Mouse (Mus musculus) heart, embryonic 16.5 days (tissue): ENCODE results near the gene Atp6v0a2. TPM values are rescaled to one million over a fixed set of nuclear protein-coding genes. Genes with fewer than 3 reads are reported as not detected.

ENCODE experiments used
- ATAC-seq: fragments of 200-750 bp; cut with Nextera tagmentation; replicated peaks from 2 replicates; pipeline ENCODE4 v1.8.0; 2017; ENCODE audit warnings: moderate number of reproducible peaks; ENCODE audit not compliant: insufficient read depth, low FRiP score; ENCODE audit errors: extremely low read depth
- H3K27ac ChIP-seq: fragments of 300-500 bp; sonication (generic); 2 replicates; pipeline ENCODE4 v1.5.1; 2014; ENCODE audit warnings: mild to moderate bottlenecking, low read length, control low read depth, moderate library complexity
- H3K27me3 ChIP-seq: fragments of 300-500 bp; sonication (generic); 2 replicates; pipeline ENCODE4 v1.6.1; 2014; ENCODE audit warnings: low read length, mixed read lengths; ENCODE audit not compliant: control insufficient read depth, insufficient read depth
- H3K36me3 ChIP-seq: fragments of 300-500 bp; sonication (generic); 2 replicates; pipeline ENCODE4 v1.6.1; 2014; ENCODE audit not compliant: control insufficient read depth, insufficient read depth
- H3K4me1 ChIP-seq: fragments of 300-500 bp; sonication (generic); 2 replicates; pipeline ENCODE4 v1.6.1; 2014; ENCODE audit warnings: low read length, mixed read lengths; ENCODE audit not compliant: control insufficient read depth, insufficient read depth
- H3K4me2 ChIP-seq: fragments of 300-500 bp; sonication (generic); 2 replicates; pipeline ENCODE4 v1.6.1; 2014; ENCODE audit warnings: low read depth, mild to moderate bottlenecking, control low read depth, low read length
- H3K4me3 ChIP-seq: fragments of 300-500 bp; sonication (generic); 2 replicates; pipeline ENCODE4 v1.5.1; 2014; ENCODE audit warnings: mild to moderate bottlenecking, control low read depth, low read length
- H3K9ac ChIP-seq: fragments of 300-500 bp; sonication (generic); 2 replicates; pipeline ENCODE4 v1.6.1; 2014; ENCODE audit warnings: low read length, control low read depth
- H3K9me3 ChIP-seq: fragments of 300-500 bp; sonication (generic); replicated peaks from 2 replicates; pipeline ENCODE4 v1.6.1; 2016; ENCODE audit warnings: low read length; ENCODE audit not compliant: control insufficient read depth
- WGBS: fragments of 180-500 bp; shearing (Covaris S2); extraction: QIAGEN DNeasy Blood & Tissue Kit; methylation state at CpG from one replicate; pipeline ENCODE4 v1.1.7; 2014; 5-methylcytosine and 5-hydroxymethylcytosine counted together
- polyA plus RNA-seq: library from polyadenylated mRNA; unstranded; fragments of >200 nt; fragmentation: Nextera tagmentation; extraction: Ambion mirVana; gene quantifications from 2 replicates; pipeline ENCODE4 v1.2.1, GENCODE M21; 2015

The Atp6v0a2 gene
- polyA plus RNA-seq, 1 experiment from 2014 or later: 32.3 TPM

- H3K4me2 ChIP-seq: no peak overlapping the region
- H3K9me3 ChIP-seq: no peaks in the 10 kb centered on the region
- H3K27me3 ChIP-seq: no peaks in the 10 kb centered on the region
- H3K9ac ChIP-seq: no peak overlapping the region
- no peak overlapping the region for H3K27ac ChIP-seq
- H3K4me1 ChIP-seq: no peaks in the 10 kb centered on the region
- ATAC-seq: no peak
- 82% methylated on average over 17 of the region's 17 CpGs for WGBS
- H3K36me3 ChIP-seq: no peaks in the 10 kb centered on the region
- H3K4me3 ChIP-seq: no peak overlapping the region
Measured at GRCm38 (mm10) chr5:124605041-124605622, 23.2 kb upstream of the Atp6v0a2 start.

GRCm38 (mm10) chr5:124610965-124611364 lies 17.4 kb upstream of the Atp6v0a2 start:
- no peak overlapping the region for H3K27ac ChIP-seq
- H3K4me3 ChIP-seq: no peak overlapping the region
- no peaks in the 10 kb centered on the region for H3K9me3 ChIP-seq
- H3K27me3 ChIP-seq: no peaks in the 10 kb centered on the region
- no peak for ATAC-seq
- no peak overlapping the region for H3K4me2 ChIP-seq
- H3K36me3 ChIP-seq: peaks cover 3% of the 10 kb centered on the region; the same call in 1 of the 2 replicates
- H3K4me1 ChIP-seq: no peaks in the 10 kb centered on the region
- no peak overlapping the region for H3K9ac ChIP-seq
- WGBS: 74% methylated on average over 10 of the region's 10 CpGs

- no peaks in the 10 kb centered on the region for H3K9me3 ChIP-seq
- H3K4me1 ChIP-seq: no peaks in the 10 kb centered on the region
- WGBS: 74% methylated on average over 11 of the region's 11 CpGs
- peak; percentile 41; the same call in 1 of the 2 replicates for ATAC-seq
- H3K27me3 ChIP-seq: no peaks in the 10 kb centered on the region
- H3K36me3 ChIP-seq: peaks cover 3% of the 10 kb centered on the region; the same call in 1 of the 2 replicates
- no peak overlapping the region for H3K4me2 ChIP-seq
- H3K4me3 ChIP-seq: no peak overlapping the region
- no peak overlapping the region for H3K9ac ChIP-seq
- no peak overlapping the region for H3K27ac ChIP-seq
Measured at GRCm38 (mm10) chr5:124614709-124615108, 13.7 kb upstream of the Atp6v0a2 start.

- H3K9ac ChIP-seq: no peak overlapping the region
- no peaks in the 10 kb centered on the region for H3K27me3 ChIP-seq
- no peaks in the 10 kb centered on the region for H3K9me3 ChIP-seq
- ATAC-seq: no peak
- WGBS: 74% methylated on average over 10 of the region's 10 CpGs
- H3K4me1 ChIP-seq: no peaks in the 10 kb centered on the region
- H3K27ac ChIP-seq: no peak overlapping the region
- no peak overlapping the region for H3K4me3 ChIP-seq
- H3K4me2 ChIP-seq: no peak overlapping the region
- no peaks in the 10 kb centered on the region for H3K36me3 ChIP-seq
Measured at GRCm38 (mm10) chr5:124618711-124619110, 9.7 kb upstream of the Atp6v0a2 start.

GRCm38 (mm10) chr5:124621362-124621761 lies 7.0 kb upstream of the Atp6v0a2 start:
- no peaks in the 10 kb centered on the region for H3K9me3 ChIP-seq
- no peak overlapping the region for H3K9ac ChIP-seq
- no peaks in the 10 kb centered on the region for H3K4me1 ChIP-seq
- H3K4me3 ChIP-seq: no peak overlapping the region
- no peak overlapping the region for H3K4me2 ChIP-seq
- WGBS: 75% methylated on average over 13 of the region's 13 CpGs
- no peaks in the 10 kb centered on the region for H3K27me3 ChIP-seq
- H3K27ac ChIP-seq: no peak overlapping the region
- no peaks in the 10 kb centered on the region for H3K36me3 ChIP-seq
- ATAC-seq: no peak

DNA sequence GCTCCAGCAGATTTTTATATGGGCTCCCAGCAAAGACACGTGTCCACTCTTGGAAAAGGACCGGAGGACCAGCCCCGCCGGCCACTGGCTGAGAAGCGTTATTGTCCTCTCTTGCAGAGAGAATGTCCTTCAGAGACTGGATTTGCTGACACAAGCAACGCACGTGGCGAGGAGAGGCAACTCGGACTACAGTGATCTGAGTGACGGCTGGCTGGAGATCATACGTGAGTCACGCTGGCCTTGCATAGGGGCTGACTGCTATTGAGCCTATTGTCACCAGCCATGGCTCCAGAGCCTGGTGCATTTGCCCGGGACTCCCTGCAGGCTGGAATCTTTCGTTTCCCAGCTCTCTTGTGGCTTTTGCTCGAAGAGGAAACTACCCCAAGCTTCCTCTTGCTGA lies 5.5 kb upstream of the Atp6v0a2 start:
- WGBS: 84% methylated on average over 15 of the region's 15 CpGs
- Histone ChIP-seq H3K4me1 (peaks cover under 1% of the 10 kb centered on the region; the same call in 1 of the 2 replicates), H3K9ac (no peak overlapping the region), H3K36me3 (no peaks in the 10 kb centered on the region), H3K4me2 (no peak overlapping the region), H3K27ac (no peak overlapping the region), H3K9me3 (no peaks in the 10 kb centered on the region), H3K27me3 (no peaks in the 10 kb centered on the region), H3K4me3 (no peak overlapping the region)
- no peak for ATAC-seq

DNA sequence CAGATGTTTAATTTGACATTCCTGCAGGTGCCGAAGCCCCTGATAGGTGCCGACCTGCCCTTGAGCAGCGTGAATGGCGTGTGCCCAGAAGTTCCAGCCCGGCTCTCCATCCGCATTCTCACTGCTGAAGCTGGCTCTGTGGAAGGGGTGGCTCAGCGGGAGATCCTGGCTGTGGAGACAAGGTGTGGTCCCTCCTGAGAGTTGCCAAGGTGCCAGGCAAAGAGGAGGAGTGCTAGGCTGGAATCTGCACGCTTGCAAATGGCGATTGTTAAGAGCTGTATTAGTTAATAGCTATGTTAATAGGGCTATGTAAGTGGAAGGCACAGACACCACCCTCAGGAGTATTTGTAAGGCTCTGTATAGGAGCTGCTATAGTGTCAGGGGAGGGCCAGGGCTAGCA lies 4.1 kb upstream of the Atp6v0a2 start:
- 84% methylated on average over 9 of the region's 9 CpGs for WGBS
- Histone ChIP-seq H3K4me2 (no peak overlapping the region), H3K9me3 (no peaks in the 10 kb centered on the region), H3K27me3 (no peaks in the 10 kb centered on the region), H3K27ac (no peak overlapping the region), H3K4me3 (no peak overlapping the region), H3K9ac (no peak overlapping the region), H3K36me3 (no peaks in the 10 kb centered on the region), H3K4me1 (peaks cover 5% of the 10 kb centered on the region; the same call in 1 of the 2 replicates)
- no peak for ATAC-seq

DNA sequence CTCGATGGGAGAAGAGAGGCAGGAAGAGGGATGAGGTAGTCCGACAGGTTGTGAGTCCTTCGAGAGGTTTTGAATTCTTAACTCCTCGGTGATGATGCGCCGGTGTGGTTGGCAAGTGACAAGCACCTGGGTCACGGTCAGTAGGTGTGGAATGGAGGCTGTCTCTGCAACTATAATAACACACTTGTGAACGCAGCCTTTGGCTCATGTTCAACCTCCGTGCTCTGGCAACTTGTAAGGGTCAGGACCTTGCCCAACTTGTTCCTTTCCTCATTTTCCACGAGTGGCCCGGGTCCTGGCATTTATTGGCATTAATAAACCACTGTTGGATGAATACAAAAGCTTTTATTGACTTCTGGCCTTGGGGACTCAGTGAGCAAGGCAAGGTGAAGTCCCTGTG lies 1.3 kb downstream of the Atp6v0a2 start:
- no peaks in the 10 kb centered on the region for H3K27me3 ChIP-seq
- H3K4me2 ChIP-seq: peak overlapping the region; percentile 86
- H3K4me1 ChIP-seq: peaks cover 20% of the 10 kb centered on the region
- H3K9me3 ChIP-seq: no peaks in the 10 kb centered on the region
- peak overlapping the region; percentile 90 for H3K9ac ChIP-seq
- H3K36me3 ChIP-seq: peaks cover 7% of the 10 kb centered on the region
- ATAC-seq: no peak
- WGBS: 8% methylated on average over 11 of the region's 11 CpGs
- H3K4me3 ChIP-seq: peak overlapping the region; percentile 86
- H3K27ac ChIP-seq: no peak overlapping the region

DNA sequence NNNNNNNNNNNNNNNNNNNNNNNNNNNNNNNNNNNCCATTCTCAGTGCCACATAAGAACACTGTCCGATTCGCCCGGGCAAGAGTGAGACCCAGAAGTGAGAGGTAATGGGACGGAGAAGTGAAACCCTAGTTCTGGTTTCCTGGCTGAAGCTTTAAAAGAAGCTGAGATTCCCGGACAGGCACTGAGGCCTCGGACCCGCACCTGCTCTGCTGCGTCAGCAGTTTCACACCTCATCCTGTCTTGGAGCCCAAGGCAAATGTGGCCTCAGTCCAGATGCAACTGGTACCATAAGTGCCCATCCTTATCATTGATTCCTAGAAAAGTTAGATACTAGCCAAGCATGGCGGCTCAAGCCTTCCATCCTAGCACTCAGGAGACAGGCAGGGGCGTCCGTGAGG lies 3.3 kb downstream of the Atp6v0a2 start:
- Histone ChIP-seq H3K9me3 (no peaks in the 10 kb centered on the region), H3K27ac (no peak overlapping the region), H3K4me2 (no peak overlapping the region), H3K36me3 (peaks cover 21% of the 10 kb centered on the region), H3K4me3 (no peak overlapping the region), H3K27me3 (no peaks in the 10 kb centered on the region), H3K4me1 (peaks cover 20% of the 10 kb centered on the region), H3K9ac (no peak overlapping the region)
- no peak for ATAC-seq
- whole genome bisulfite sequencing: 88% methylated on average over 11 of the region's 11 CpGs
